Comparison of ENCODE assay signal across 19 mouse cellular contexts in genomic region chr14:24745730-24746129, GRCm38 (mm10).
DNase-seq lines count a peak whose midpoint lies in the region; ATAC-seq and TF ChIP-seq lines count a peak whose summit lies in the region.
"Had no signal": no experiment of that assay in that cellular context is flagged by ENCODE, and none has a peak within 500 bp of the region (broad histone marks: within the 10 kb centered on the region; RNA-seq: fewer than 3 reads in every experiment).

No protein-coding gene starts in this region.

- H3K4me3 ChIP-seq in heart, embryonic 11.5 days (ENCODE audit: low read depth, low read length): no peak overlapping the region
- H3K4me3 ChIP-seq in lung, postnatal 0 days (ENCODE audit: low read depth, low read length): no peak overlapping the region
- H3K4me3 ChIP-seq: embryonic facial prominence, embryonic 10.5 days; erythroblast, embryonic 14.5 days; gastrocnemius, adult 2 months; limb, embryonic 15.5 days; midbrain, embryonic 13.5 days; myocyte; stomach, embryonic 15.5 days had no signal

- ATAC-seq in heart, embryonic 11.5 days (replicated peaks; ENCODE audit: insufficient number of reproducible peaks, low FRiP score, low TSS enrichment): no peak
- no peak for ATAC-seq in lung, postnatal 0 days
- ATAC-seq: activated CD4-positive, CD25-positive, alpha-beta regulatory T cell, adult 4 months; forebrain, embryonic 16.5 days; midbrain, embryonic 13.5 days had no signal

- H3K36me3 ChIP-seq in heart, embryonic 11.5 days (ENCODE audit: control insufficient read depth, insufficient read depth, low read length): no peaks in the 10 kb centered on the region
- H3K36me3 ChIP-seq in lung, postnatal 0 days (ENCODE audit: insufficient read depth, low read length): no peaks in the 10 kb centered on the region
- H3K36me3 ChIP-seq: embryonic facial prominence, embryonic 10.5 days; limb, embryonic 15.5 days; midbrain, embryonic 13.5 days; stomach, embryonic 15.5 days had no signal

- H3K9ac ChIP-seq in heart, embryonic 11.5 days (ENCODE audit: low read depth, low read length): no peak overlapping the region
- no peak overlapping the region for H3K9ac ChIP-seq in lung, postnatal 0 days (replicated peaks; ENCODE audit: low read depth)
- H3K9ac ChIP-seq: limb, embryonic 15.5 days; midbrain, embryonic 13.5 days; stomach, embryonic 15.5 days had no signal

- peak overlapping the region; percentile 25; the same call in 1 of the 2 replicates for H3K27ac ChIP-seq in heart, embryonic 11.5 days (ENCODE audit: low read depth, low read length)
- no peak overlapping the region for H3K27ac ChIP-seq in lung, postnatal 0 days (ENCODE audit: low read length)
- H3K27ac ChIP-seq: embryonic facial prominence, embryonic 10.5 days; gastrocnemius, adult 2 months; limb, embryonic 15.5 days; macrophage; midbrain, embryonic 13.5 days; stomach, embryonic 15.5 days had no signal

- intact Hi-C loops in heart, postnatal 36 days (cut with DNase I): no loop called here

- WGBS in heart, embryonic 11.5 days (ENCODE audit: insufficient replicate concordance): 7% methylated on average over 3 of the region's 3 CpGs
- 2% methylated on average over 3 of the region's 3 CpGs for WGBS in lung, postnatal 0 days

- TF ChIP-seq EP300 in lung, postnatal 0 days (IDR thresholded peaks at IDR 0.05): 0 out of 2 replicates have a peak, but pooled peaks have one; percentile 31

- no peaks in the 10 kb centered on the region for H3K27me3 ChIP-seq in heart, embryonic 11.5 days (ENCODE audit: control insufficient read depth, insufficient read depth, low read length)
- H3K27me3 ChIP-seq in lung, postnatal 0 days (replicated peaks; ENCODE audit: insufficient read depth, low read length): no peaks in the 10 kb centered on the region
- H3K27me3 ChIP-seq: limb, embryonic 15.5 days; midbrain, embryonic 13.5 days; stomach, embryonic 15.5 days had no signal

- no peak for TF ChIP-seq CTCF in lung, postnatal 0 days (IDR thresholded peaks at IDR 0.05)

- no peaks in the 10 kb centered on the region for H3K9me3 ChIP-seq in heart, embryonic 11.5 days (replicated peaks; ENCODE audit: control insufficient read depth, low read length)
- H3K9me3 ChIP-seq in lung, postnatal 0 days (ENCODE audit: low read length): no peaks in the 10 kb centered on the region
- H3K9me3 ChIP-seq: embryonic facial prominence, embryonic 10.5 days; limb, embryonic 15.5 days; midbrain, embryonic 13.5 days; stomach, embryonic 15.5 days had no signal

- peaks cover 18% of the 10 kb centered on the region for H3K4me1 ChIP-seq in heart, embryonic 11.5 days (ENCODE audit: control insufficient read depth, insufficient read depth, low read length)
- H3K4me1 ChIP-seq in lung, postnatal 0 days (ENCODE audit: insufficient read depth, low read depth, low read length): peaks cover 7% of the 10 kb centered on the region; the same call in 1 of the 2 replicates

- DNase-seq in heart, postnatal 36 days: no peak
- DNase-seq in adipocyte (ENCODE audit: low spot score): peak; percentile 12
- peak; percentile 13 to 17 for DNase-seq in adrenal gland, postnatal 36 days
- DNase-seq in lung, postnatal 0 days (ENCODE audit: low spot score): peak; percentile 43
- no peak for DNase-seq in layer of hippocampus, postnatal 10 days (ENCODE audit: low spot score in 2 of 2)
- no peak for DNase-seq in gastrocnemius, adult 8-10 months (ENCODE audit: low spot score in 2 of 2)
- DNase-seq: cerebellum, adult 9-11 months; gastrocnemius, adult 2 months; kidney, adult 9 months had no signal

- H3K4me2 ChIP-seq in heart, embryonic 11.5 days: no peak overlapping the region
- H3K4me2 ChIP-seq in lung, postnatal 0 days (replicated peaks; ENCODE audit: low read depth, low read length): no peak overlapping the region
- H3K4me2 ChIP-seq: limb, embryonic 15.5 days; midbrain, embryonic 13.5 days; stomach, embryonic 15.5 days had no signal

Comparison
In these comparisons a context has a peak if more than half of its experiments do, and no peak if none do; other contexts are left out.
1. DNase-seq: peak in adipocyte (single experiment), adrenal gland, postnatal 36 days (2 of 2) and lung, postnatal 0 days (single experiment); none in heart, postnatal 36 days (0 of 2), layer of hippocampus, postnatal 10 days (0 of 2) and gastrocnemius, adult 8-10 months (0 of 2).